Mouse (Mus musculus): ENCODE data around the gene Ccdc9b. TPM values are rescaled to one million over a fixed set of nuclear protein-coding genes. Genes with fewer than 3 reads are reported as not detected.

Ccdc9b gene
- polyA plus RNA-seq, 2 experiments = 0.04 to 0.39 TPM

DNA sequence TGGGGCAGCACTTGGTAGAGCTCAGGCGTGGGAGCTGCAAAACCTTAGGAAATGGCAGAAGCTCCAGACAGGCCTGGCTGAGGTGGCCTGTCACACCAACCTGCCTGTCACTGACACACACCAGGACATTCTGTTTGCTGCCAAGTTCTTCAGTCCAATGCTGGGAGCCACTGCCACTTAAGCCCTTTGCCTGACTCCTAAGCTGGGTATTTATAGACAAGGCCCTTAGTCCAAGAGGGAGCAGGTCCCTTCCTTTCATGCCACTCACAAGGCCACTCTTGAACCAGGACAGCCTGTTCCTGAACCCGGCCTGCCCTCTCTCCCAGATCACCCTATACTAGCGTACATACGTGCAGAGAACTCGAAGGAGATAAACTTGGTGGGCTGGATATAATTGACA, 45.8 kb downstream of the Ccdc9b start:
- no peak overlapping the region for H3K4me2 ChIP-seq (ENCODE audit: low read depth)
- H3K27ac ChIP-seq = no peak overlapping the region
- H3K4me3 ChIP-seq (ENCODE audit: insufficient read depth in 1 of 2, low read depth in 2 of 2, low read length in 2 of 2) = no peak overlapping the region
- WGBS (ENCODE audit: insufficient replicate concordance) = 61% methylated on average over 5 of the region's 5 CpGs
- TF ChIP-seq EP300 (IDR thresholded peaks at IDR 0.05; ENCODE audit: low read depth) (no peak), CTCF (IDR thresholded peaks at IDR 0.05; ENCODE audit: low read depth) (no peak)
- H3K4me1 ChIP-seq (replicated peaks; ENCODE audit: control insufficient read depth in 2 of 2, insufficient read depth in 2 of 2, low read length in 1 of 2) = no peaks in the 10 kb centered on the region
- ATAC-seq (ENCODE audit: insufficient read depth) = no peak
- DNase-seq (ENCODE audit: low read depth in 3 of 3, low spot score in 3 of 3) = no peak
- no peak overlapping the region for H3K9ac ChIP-seq (replicated peaks)
- no peaks in the 10 kb centered on the region; the same call in none of the 2 replicates for H3K27me3 ChIP-seq (ENCODE audit: control insufficient read depth, insufficient read depth, low read length)
- no peaks in the 10 kb centered on the region for H3K9me3 ChIP-seq (ENCODE audit: control insufficient read depth, low read length)
- no peaks in the 10 kb centered on the region for H3K36me3 ChIP-seq (replicated peaks; ENCODE audit: control insufficient read depth, insufficient read depth, low read depth)

DNA sequence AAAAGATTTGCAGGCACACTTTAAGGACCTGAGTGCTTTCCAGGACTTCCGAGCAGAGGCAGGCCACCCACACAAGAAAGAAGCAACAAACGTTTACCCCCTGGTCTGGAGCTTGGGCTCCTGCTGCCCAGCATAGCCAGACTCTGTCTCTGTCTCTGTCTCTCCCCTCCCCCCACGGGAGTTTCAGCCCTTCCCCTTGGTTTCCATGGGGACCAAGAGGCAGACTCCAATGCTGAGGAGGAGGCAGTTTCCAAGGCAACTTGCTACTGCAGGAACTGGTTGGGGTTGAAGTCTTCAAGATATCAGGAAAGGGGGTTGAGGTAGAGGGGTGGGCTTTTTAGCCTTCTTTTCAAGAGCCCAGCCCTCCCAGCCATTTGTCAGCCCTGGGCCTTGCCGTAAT, 48.2 kb downstream of the Ccdc9b start:
- H3K4me1 ChIP-seq (replicated peaks; ENCODE audit: control insufficient read depth in 2 of 2, insufficient read depth in 2 of 2, low read length in 1 of 2) = no peaks in the 10 kb centered on the region
- no peaks in the 10 kb centered on the region for H3K9me3 ChIP-seq (ENCODE audit: control insufficient read depth, low read length)
- no peaks in the 10 kb centered on the region for H3K36me3 ChIP-seq (replicated peaks; ENCODE audit: control insufficient read depth, insufficient read depth, low read depth)
- no peak overlapping the region for H3K4me3 ChIP-seq (ENCODE audit: insufficient read depth in 1 of 2, low read depth in 2 of 2, low read length in 2 of 2)
- no peak overlapping the region for H3K9ac ChIP-seq (replicated peaks)
- H3K27ac ChIP-seq = no peak overlapping the region
- no peak for ATAC-seq (ENCODE audit: insufficient read depth)
- DNase-seq (ENCODE audit: low read depth in 3 of 3, low spot score in 3 of 3) = no peak
- peaks cover 16% of the 10 kb centered on the region for H3K27me3 ChIP-seq (ENCODE audit: control insufficient read depth, insufficient read depth, low read length)
- TF ChIP-seq CTCF (IDR thresholded peaks at IDR 0.05; ENCODE audit: low read depth) (no peak), EP300 (IDR thresholded peaks at IDR 0.05; ENCODE audit: low read depth) (no peak)
- 57% methylated on average over 4 of the region's 4 CpGs for whole genome bisulfite sequencing (ENCODE audit: insufficient replicate concordance)
- no peak overlapping the region for H3K4me2 ChIP-seq (ENCODE audit: low read depth)

DNA sequence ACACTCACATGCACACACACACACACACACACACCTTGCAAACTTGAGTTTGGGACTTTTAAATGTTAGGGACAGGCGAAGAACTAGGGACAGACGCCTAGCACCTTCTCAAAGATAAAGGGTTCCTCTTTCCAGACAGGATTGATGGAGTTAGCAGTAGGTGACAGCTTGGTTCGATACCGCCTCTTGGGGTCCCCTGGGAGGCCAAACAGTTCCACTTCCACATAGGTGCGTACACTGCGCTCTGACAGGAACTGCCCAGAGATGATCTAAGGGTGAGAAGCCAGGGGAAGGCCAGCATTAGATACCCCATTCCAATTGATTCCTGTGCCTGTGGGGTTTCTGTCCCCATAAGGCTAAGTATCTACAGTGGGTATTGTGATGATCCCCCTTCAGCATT, 48.8 kb downstream of the Ccdc9b start:
- H3K36me3 ChIP-seq (replicated peaks; ENCODE audit: control insufficient read depth, insufficient read depth, low read depth) = no peaks in the 10 kb centered on the region
- DNase-seq (ENCODE audit: low read depth in 3 of 3, low spot score in 3 of 3) (no peak), ATAC-seq (ENCODE audit: insufficient read depth) (no peak)
- H3K9ac ChIP-seq (replicated peaks) = no peak overlapping the region
- H3K27me3 ChIP-seq (ENCODE audit: control insufficient read depth, insufficient read depth, low read length) = peaks cover 16% of the 10 kb centered on the region
- H3K4me2 ChIP-seq (ENCODE audit: low read depth) = no peak overlapping the region
- no peak overlapping the region for H3K27ac ChIP-seq
- H3K4me1 ChIP-seq (replicated peaks; ENCODE audit: control insufficient read depth in 2 of 2, insufficient read depth in 2 of 2, low read length in 1 of 2) = no peaks in the 10 kb centered on the region
- WGBS (ENCODE audit: insufficient replicate concordance) = 70% methylated on average over 6 of the region's 6 CpGs
- no peaks in the 10 kb centered on the region for H3K9me3 ChIP-seq (ENCODE audit: control insufficient read depth, low read length)
- TF ChIP-seq CTCF (IDR thresholded peaks at IDR 0.05; ENCODE audit: low read depth) (no peak), EP300 (IDR thresholded peaks at IDR 0.05; ENCODE audit: low read depth) (no peak)
- no peak overlapping the region for H3K4me3 ChIP-seq (ENCODE audit: insufficient read depth in 1 of 2, low read depth in 2 of 2, low read length in 2 of 2)

DNA sequence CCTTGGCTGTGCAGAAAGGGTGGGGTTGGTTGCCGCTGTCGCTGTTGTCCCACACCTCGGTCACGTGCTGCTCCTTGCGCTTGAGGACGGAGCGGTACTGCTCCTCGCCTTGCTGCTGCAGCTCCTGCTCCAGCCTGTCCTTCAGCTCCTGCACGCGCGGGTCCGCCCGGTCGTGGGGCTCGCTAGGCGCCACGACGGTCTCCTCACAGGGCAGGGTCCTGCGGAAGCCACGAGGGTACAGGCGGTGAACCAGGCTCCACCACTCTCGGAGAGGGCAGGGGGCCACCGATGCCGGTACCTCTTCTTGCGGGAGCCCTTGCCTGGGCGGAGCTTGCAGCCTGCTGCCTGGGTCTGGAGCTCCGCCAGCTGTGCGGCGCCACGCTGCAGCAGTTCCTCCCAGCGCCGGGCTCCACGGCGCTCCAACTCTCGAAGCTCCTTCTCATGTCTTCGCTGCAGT, 51.4 kb downstream of the Ccdc9b start:
- Histone ChIP-seq H3K9me3 (ENCODE audit: control insufficient read depth, low read length) (no peaks in the 10 kb centered on the region), H3K4me3 (ENCODE audit: insufficient read depth in 1 of 2, low read depth in 2 of 2, low read length in 2 of 2) (no peak overlapping the region), H3K36me3 (replicated peaks; ENCODE audit: control insufficient read depth, insufficient read depth, low read depth) (no peaks in the 10 kb centered on the region), H3K27ac (no peak overlapping the region), H3K27me3 (ENCODE audit: control insufficient read depth, insufficient read depth, low read length) (peaks cover 35% of the 10 kb centered on the region), H3K9ac (replicated peaks) (no peak overlapping the region), H3K4me2 (ENCODE audit: low read depth) (peak overlapping the region; percentile 44), H3K4me1 (replicated peaks; ENCODE audit: control insufficient read depth in 2 of 2, insufficient read depth in 2 of 2, low read length in 1 of 2) (no peaks in the 10 kb centered on the region)
- TF ChIP-seq CTCF (IDR thresholded peaks at IDR 0.05; ENCODE audit: low read depth) = no peak
- no peak for TF ChIP-seq EP300 (IDR thresholded peaks at IDR 0.05; ENCODE audit: low read depth)
- no peak for DNase-seq (ENCODE audit: low read depth in 3 of 3, low spot score in 3 of 3)
- 0 out of 2 replicates have a peak, but pooled peaks have one; percentile 20 for ATAC-seq (ENCODE audit: insufficient read depth)
- WGBS (ENCODE audit: insufficient replicate concordance) = 20% methylated on average over 36 of the region's 36 CpGs

DNA sequence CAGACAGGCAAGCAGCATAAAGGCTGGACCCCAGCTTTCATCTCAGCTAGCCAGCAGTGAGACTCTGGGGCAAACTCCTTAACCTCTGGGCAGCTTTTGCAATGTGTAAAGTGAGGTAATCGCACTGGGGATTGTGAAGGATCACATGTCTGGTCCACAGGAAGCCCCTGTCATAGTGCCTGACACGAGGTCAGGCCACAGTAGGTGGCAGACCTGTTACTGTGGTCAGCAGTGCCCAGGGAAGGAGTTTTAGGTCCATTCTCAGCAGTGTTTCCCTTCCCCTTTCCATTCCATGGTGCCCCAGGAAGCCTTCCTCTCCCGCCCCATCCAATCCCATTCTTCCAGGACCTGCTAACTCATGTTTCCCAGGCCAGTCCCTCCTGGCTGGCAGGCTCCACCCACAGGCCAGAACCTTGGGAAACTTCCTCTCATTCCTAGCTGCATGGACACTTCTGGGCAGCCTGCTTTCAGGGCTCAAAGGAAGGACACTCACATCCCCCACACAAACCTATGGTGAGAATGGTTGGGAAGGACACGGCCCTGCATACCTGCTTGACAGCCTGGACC, 52.7 kb downstream of the Ccdc9b start:
- Histone ChIP-seq H3K9ac (replicated peaks) (no peak overlapping the region), H3K4me3 (ENCODE audit: insufficient read depth in 1 of 2, low read depth in 2 of 2, low read length in 2 of 2) (no peak overlapping the region), H3K27ac (no peak overlapping the region), H3K4me1 (replicated peaks; ENCODE audit: control insufficient read depth in 2 of 2, insufficient read depth in 2 of 2, low read length in 1 of 2) (no peaks in the 10 kb centered on the region), H3K4me2 (ENCODE audit: low read depth) (no peak overlapping the region), H3K36me3 (replicated peaks; ENCODE audit: control insufficient read depth, insufficient read depth, low read depth) (no peaks in the 10 kb centered on the region), H3K9me3 (ENCODE audit: control insufficient read depth, low read length) (no peaks in the 10 kb centered on the region), H3K27me3 (ENCODE audit: control insufficient read depth, insufficient read depth, low read length) (peaks cover 48% of the 10 kb centered on the region)
- 44% methylated on average over 4 of the region's 4 CpGs for WGBS (ENCODE audit: insufficient replicate concordance)
- ATAC-seq (ENCODE audit: insufficient read depth) (no peak), DNase-seq (ENCODE audit: low read depth in 3 of 3, low spot score in 3 of 3) (no peak)
- no peak for TF ChIP-seq EP300 (IDR thresholded peaks at IDR 0.05; ENCODE audit: low read depth)
- no peak for TF ChIP-seq CTCF (IDR thresholded peaks at IDR 0.05; ENCODE audit: low read depth)

All from liver, embryonic 14.5 days (tissue).